Mouse (Mus musculus): ENCODE results near the gene Gpr152. TPM values are rescaled to one million over a fixed set of nuclear protein-coding genes. Genes with fewer than 3 reads are reported as not detected.

Gene Gpr152
- polyA plus RNA-seq, 1 experiment from 2014 or later = not detected

DNA sequence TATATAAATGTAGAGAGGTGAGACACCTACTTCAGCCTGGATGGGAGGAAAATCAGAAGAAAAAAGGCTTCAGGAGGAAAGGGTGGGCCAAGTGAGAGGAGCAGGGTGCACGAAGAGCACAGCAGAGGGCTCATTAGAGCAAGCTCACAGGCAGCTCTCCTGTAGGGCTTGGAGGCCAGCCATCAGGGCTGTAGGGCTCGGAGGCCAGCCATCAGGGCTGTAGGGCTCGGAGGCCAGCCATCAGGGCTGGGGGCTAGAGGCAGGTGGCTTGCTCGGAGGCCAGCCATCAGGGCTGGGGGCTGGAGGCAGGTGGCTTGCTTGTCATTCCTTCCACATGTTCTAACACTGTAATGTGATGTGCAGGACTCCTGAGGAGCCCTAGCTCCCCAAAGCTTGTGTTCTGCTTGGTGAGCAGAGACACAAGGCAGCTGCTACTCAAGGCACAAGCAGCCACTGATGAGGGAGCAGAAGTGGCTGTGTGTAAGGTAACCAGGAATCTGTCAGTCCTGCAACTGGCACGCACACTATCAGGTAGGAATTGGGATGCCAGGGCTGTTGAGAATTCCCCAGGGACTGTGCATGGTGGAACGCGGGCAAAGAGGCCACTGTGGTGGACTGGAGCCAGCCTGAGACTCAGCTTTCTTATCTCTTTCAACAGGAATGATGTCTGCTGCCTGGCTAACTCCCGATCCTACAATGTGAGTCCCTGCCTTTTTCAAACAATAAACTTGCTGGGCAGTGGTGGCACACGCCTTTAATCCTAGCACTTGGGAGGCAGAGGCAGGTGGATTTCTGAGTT, 27.3 kb downstream of the Gpr152 start:
- no peak overlapping the region for H3K9ac ChIP-seq
- no peak overlapping the region for H3K27ac ChIP-seq
- H3K9me3 ChIP-seq = no peaks in the 10 kb centered on the region
- 81% methylated on average over 9 of the region's 9 CpGs for WGBS
- no peak for ATAC-seq (ENCODE audit: insufficient number of reproducible peaks, insufficient read depth, low FRiP score, low TSS enrichment)
- peaks cover 2% of the 10 kb centered on the region; the same call in 1 of the 2 replicates for H3K36me3 ChIP-seq
- peaks cover 17% of the 10 kb centered on the region for H3K4me1 ChIP-seq
- H3K4me2 ChIP-seq (replicated peaks) = no peak overlapping the region
- H3K27me3 ChIP-seq = no peaks in the 10 kb centered on the region
- H3K4me3 ChIP-seq = no peak overlapping the region

DNA sequence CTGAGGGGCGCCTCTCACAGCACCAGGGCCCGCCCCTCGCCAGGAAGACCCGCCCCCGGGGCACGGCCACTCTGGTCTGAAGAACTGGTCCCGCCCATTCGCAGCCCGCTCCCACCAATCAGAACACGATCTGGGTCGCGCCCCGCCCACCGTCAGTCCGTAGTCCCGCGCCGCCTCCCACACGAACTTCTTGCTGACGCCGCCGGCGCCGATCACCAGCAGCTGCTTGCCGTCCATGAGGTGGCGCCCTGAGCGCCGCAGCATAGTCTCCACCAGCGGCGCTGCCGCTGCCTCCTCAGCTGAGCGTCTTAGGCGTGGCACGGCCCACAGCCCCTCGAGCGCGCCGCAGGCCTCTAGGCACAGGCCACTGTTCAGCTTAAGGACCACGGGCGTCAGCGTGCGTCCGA, 29.8 kb downstream of the Gpr152 start:
- peak overlapping the region; percentile 41 for H3K4me3 ChIP-seq
- H3K4me2 ChIP-seq (replicated peaks) = peak overlapping the region; percentile 84
- peaks cover 9% of the 10 kb centered on the region; the same call in 1 of the 2 replicates for H3K4me1 ChIP-seq
- H3K27me3 ChIP-seq = no peaks in the 10 kb centered on the region
- H3K9me3 ChIP-seq = no peaks in the 10 kb centered on the region
- WGBS = under 1% methylated on average over 42 of the region's 43 CpGs
- H3K9ac ChIP-seq = peak overlapping the region; percentile 73
- H3K36me3 ChIP-seq = no peaks in the 10 kb centered on the region
- H3K27ac ChIP-seq = peak overlapping the region; percentile 78
- ATAC-seq (ENCODE audit: insufficient number of reproducible peaks, insufficient read depth, low FRiP score, low TSS enrichment) = peak; percentile 91

DNA sequence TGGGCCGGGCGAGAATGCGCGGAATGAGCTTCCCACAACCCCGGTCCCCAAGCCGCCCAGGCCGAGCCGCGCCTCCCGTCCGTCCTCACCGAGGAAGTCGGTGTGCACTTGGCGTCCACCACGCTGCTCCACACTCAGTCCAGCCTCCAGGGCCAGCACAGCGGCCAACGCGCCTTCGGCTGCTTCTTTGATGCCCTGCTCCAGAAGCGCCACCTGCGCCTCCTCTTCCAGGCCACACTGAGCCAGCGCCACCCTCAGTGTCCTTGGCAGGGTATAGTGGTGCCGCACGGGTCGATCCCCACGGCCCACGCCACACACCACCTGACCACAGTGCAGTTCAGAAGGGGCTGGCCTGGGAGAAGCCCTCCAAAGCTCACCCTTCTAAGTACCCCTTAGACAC, 30.2 kb downstream of the Gpr152 start:
- peak overlapping the region; percentile 78 for H3K27ac ChIP-seq
- ATAC-seq (ENCODE audit: insufficient number of reproducible peaks, insufficient read depth, low FRiP score, low TSS enrichment) = peak; percentile 53
- peak overlapping the region; percentile 41 for H3K4me3 ChIP-seq
- WGBS = 9% methylated on average over 27 of the region's 27 CpGs
- no peaks in the 10 kb centered on the region for H3K36me3 ChIP-seq
- H3K27me3 ChIP-seq = no peaks in the 10 kb centered on the region
- H3K9me3 ChIP-seq = no peaks in the 10 kb centered on the region
- H3K9ac ChIP-seq = peak overlapping the region; percentile 73
- peak overlapping the region; percentile 84 for H3K4me2 ChIP-seq (replicated peaks)
- peaks cover 9% of the 10 kb centered on the region; the same call in 1 of the 2 replicates for H3K4me1 ChIP-seq

DNA sequence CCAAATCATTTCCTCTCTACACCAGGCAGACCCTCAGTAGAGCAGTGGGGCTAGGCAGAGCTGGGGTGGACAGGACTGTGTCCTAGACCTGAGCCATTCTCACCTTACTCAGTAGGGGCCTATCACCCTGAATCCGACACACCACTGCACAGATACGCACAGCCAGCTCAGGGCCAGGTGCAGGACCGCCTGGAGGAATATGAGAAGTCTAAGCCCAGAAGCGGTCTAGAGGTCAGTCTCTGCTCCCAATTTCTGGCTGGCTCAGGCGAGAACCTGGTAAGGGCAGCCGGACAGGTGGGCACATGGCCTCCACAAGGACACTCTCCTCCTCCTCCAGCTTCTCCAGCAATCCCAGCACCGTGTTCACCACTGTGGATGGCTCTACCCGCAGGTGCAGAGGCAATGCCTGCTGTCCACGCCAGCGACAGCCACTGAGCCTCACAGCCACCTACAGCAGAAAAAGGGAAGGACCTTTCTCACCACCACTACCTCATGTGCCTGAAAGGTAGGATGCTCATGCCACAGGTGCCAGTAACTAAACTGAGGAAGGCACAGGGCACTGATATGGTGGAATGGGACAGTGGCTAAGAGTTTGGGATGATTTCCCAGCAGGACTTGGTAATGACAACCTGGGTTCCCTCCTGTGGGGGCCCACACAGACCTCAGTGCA, 31.3 kb downstream of the Gpr152 start:
- Histone ChIP-seq H3K36me3 (no peaks in the 10 kb centered on the region), H3K4me1 (peaks cover 14% of the 10 kb centered on the region; the same call in 1 of the 2 replicates), H3K4me2 (replicated peaks) (no peak overlapping the region), H3K9me3 (no peaks in the 10 kb centered on the region), H3K27ac (0 out of 2 replicates have a peak overlapping the region, but pooled peaks have one; percentile 4), H3K9ac (no peak overlapping the region), H3K27me3 (no peaks in the 10 kb centered on the region), H3K4me3 (no peak overlapping the region)
- 86% methylated on average over 10 of the region's 10 CpGs for WGBS
- ATAC-seq (ENCODE audit: insufficient number of reproducible peaks, insufficient read depth, low FRiP score, low TSS enrichment) = no peak

DNA sequence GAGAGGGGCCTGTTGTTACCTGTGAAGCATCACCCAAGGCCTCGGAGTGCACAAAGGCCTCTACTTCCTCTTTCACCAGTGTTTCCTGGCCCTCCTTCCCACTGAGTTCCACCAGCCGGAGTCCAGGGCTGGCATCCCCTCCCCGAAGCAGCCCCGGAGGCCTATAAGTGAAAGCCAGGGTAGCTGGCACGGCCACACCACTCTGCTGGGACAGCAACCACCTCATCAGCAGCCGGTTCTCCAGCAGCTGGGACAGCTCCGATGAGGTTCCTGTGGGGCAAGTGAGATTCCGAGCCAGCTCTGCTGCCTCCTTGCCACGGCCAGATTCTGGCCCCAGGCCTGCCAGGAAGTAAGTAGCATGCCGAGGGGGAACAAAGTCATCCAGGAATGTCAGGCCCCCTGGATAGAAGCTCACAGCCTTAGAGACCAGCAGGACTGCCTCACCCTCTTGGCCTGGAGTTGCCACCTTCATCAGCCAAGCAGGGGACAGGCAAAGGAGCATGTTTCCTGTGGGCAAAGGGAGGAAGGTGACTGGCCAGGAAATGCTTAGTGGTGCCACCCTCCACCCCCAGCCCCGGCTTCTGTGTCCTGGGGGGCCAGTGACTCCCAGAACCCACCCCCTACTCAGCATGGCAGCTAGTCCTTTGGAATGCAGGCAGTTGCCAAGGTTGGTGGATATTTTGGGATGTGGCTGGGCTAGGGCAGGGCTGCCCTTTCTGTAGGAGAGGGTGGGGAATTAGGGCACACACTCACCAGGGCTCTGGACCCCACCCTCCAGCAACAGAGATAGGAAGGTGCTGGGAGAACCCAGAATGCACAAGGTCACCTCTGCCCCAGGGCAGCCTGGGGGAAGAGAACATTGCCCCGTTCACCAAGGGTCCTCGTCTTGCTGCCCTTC, 32.1 kb downstream of the Gpr152 start:
- Histone ChIP-seq H3K4me1 (peaks cover 14% of the 10 kb centered on the region; the same call in 1 of the 2 replicates), H3K4me2 (replicated peaks) (no peak overlapping the region), H3K4me3 (no peak overlapping the region), H3K9me3 (no peaks in the 10 kb centered on the region), H3K27me3 (no peaks in the 10 kb centered on the region), H3K27ac (0 out of 2 replicates have a peak overlapping the region, but pooled peaks have one; percentile 4), H3K36me3 (no peaks in the 10 kb centered on the region), H3K9ac (0 out of 2 replicates have a peak overlapping the region, but pooled peaks have one; percentile 9)
- ATAC-seq (ENCODE audit: insufficient number of reproducible peaks, insufficient read depth, low FRiP score, low TSS enrichment) = no peak
- WGBS = 58% methylated on average over 13 of the region's 13 CpGs

DNA sequence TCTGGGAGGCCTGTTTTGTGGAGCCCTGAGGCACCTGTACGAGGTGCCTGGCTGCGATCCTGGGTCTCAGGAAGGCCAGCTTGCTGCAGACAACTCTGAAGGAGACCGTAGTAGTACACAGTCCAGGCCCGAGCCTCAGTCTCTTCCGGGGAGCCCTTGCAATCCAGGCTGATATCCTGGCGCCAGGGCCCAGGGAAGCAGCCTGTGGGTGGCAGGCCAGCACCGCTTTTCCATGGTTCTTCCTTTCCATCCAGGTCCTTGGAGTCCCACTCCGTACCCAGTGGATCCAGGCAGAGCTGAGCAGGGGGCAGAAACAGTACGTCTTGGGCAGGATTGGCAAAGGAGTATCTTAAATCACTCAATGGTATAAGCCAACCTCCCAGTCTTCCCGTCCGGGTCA, 33.3 kb downstream of the Gpr152 start:
- Histone ChIP-seq H3K9ac (peak overlapping the region; percentile 4; the same call in 1 of the 2 replicates), H3K27ac (no peak overlapping the region)
- 54% methylated on average over 11 of the region's 11 CpGs for WGBS

DNA sequence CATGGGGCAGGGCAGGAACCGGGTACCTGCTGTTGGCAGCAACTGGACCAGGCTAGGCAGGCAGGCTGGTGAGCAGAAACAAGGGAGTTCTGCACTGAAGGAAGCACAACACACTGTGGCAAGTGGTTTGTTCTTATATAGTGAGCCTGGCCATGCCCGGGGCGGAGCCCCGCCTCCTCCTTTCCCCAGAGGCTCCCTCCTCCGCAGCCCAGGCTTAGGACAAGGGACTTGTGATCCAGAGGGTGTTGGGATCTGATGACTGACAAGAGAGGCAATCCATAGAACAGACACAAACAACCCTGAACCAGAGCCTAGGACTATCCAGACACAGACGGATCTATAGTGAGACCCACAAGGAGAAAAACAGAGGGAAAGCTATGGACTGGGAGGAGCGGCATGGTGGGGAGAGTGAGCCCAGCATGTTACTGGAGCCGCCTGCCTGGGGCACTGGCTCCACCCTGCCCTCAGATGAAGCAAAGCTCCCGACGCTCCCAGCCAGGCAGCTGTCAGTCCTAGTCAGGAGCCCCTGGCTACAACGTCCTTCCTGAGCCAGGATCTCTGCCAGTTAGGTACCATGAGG, 35.9 kb downstream of the Gpr152 start, which contains the start of gene Carns1:
Carns1 (minus strand) TSS at position 112 of the 580 bp plus-strand sequence.
- H3K4me3 ChIP-seq = no peak within 1 kb of the TSS
- H3K27ac ChIP-seq = no peak within 1 kb of the TSS
- no peak within 1 kb of the TSS for H3K9ac ChIP-seq
- ATAC-seq (ENCODE audit: insufficient number of reproducible peaks, insufficient read depth, low FRiP score, low TSS enrichment) = peak; percentile 53; the same call in 1 of the 2 replicates
- no peaks in the 10 kb centered on the region for H3K9me3 ChIP-seq
- 3% methylated on average over 11 of the region's 11 CpGs for WGBS
- H3K36me3 ChIP-seq = no peaks in the 10 kb centered on the region
- peaks cover 9% of the 10 kb centered on the region; the same call in 1 of the 2 replicates for H3K4me1 ChIP-seq
- no peaks in the 10 kb centered on the region for H3K27me3 ChIP-seq
- H3K4me2 ChIP-seq (replicated peaks) = peak within 1 kb of the TSS; percentile 33

More for the DNA sequence above, 33.3 kb downstream of the Gpr152 start:
- no peak for ATAC-seq (ENCODE audit: insufficient number of reproducible peaks, insufficient read depth, low FRiP score, low TSS enrichment)
- Histone ChIP-seq H3K4me2 (replicated peaks) (no peak overlapping the region), H3K4me1 (peaks cover 14% of the 10 kb centered on the region; the same call in 1 of the 2 replicates), H3K9me3 (no peaks in the 10 kb centered on the region), H3K4me3 (no peak overlapping the region), H3K27me3 (no peaks in the 10 kb centered on the region), H3K36me3 (no peaks in the 10 kb centered on the region)

DNA sequence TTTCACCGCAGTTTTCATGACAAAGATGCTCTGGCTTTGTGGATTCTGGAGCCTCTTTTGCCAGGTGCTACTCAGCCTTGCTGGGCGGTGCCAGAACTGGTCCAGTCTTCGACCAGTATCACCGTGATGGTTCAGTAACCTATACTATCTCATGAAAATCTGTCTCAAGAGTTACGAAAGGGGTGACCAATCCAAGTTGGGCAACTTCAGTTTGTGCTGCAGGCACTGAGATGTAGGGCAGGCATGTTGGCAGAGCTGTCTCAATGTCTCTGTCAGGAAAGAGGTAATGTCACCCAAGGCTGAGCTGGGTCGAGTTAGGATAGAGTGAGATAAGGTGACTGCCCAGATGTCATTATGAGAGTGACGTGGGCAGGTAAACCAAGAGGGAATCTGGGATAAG, 40.8 kb downstream of the Gpr152 start:
- no peak overlapping the region for H3K4me3 ChIP-seq
- no peaks in the 10 kb centered on the region for H3K9me3 ChIP-seq
- no peak for ATAC-seq (ENCODE audit: insufficient number of reproducible peaks, insufficient read depth, low FRiP score, low TSS enrichment)
- H3K4me2 ChIP-seq (replicated peaks) = no peak overlapping the region
- 87% methylated on average over 7 of the region's 7 CpGs for WGBS
- peaks cover 9% of the 10 kb centered on the region for H3K4me1 ChIP-seq
- no peaks in the 10 kb centered on the region for H3K27me3 ChIP-seq
- no peaks in the 10 kb centered on the region for H3K36me3 ChIP-seq
- no peak overlapping the region for H3K9ac ChIP-seq
- no peak overlapping the region for H3K27ac ChIP-seq

DNA sequence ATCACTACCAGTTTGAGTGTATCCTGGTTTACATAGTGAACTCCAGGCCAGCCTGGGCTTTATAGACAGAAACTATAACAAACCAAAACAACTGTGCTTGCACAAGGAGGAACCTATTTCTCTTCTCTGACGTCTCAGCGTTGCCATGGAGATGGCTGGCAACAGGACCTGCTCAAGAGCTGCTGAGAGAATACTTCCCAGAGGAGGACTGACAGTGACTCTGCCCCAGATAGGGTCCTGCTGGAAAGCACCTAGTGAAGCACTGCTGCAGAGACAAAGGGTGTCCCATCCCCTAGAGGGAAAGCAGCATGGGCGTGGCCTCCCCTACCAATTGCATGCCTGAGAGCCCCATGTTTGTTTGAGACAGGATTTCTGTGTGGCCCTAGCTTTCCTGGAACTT, 42.3 kb downstream of the Gpr152 start:
- no peak overlapping the region for H3K4me3 ChIP-seq
- ATAC-seq (ENCODE audit: insufficient number of reproducible peaks, insufficient read depth, low FRiP score, low TSS enrichment) = no peak
- H3K4me2 ChIP-seq (replicated peaks) = no peak overlapping the region
- no peaks in the 10 kb centered on the region for H3K36me3 ChIP-seq
- WGBS = 39% methylated on average over 3 of the region's 3 CpGs
- no peaks in the 10 kb centered on the region for H3K9me3 ChIP-seq
- no peak overlapping the region for H3K27ac ChIP-seq
- H3K4me1 ChIP-seq = peaks cover 13% of the 10 kb centered on the region; the same call in 1 of the 2 replicates
- H3K27me3 ChIP-seq = no peaks in the 10 kb centered on the region
- no peak overlapping the region for H3K9ac ChIP-seq

DNA sequence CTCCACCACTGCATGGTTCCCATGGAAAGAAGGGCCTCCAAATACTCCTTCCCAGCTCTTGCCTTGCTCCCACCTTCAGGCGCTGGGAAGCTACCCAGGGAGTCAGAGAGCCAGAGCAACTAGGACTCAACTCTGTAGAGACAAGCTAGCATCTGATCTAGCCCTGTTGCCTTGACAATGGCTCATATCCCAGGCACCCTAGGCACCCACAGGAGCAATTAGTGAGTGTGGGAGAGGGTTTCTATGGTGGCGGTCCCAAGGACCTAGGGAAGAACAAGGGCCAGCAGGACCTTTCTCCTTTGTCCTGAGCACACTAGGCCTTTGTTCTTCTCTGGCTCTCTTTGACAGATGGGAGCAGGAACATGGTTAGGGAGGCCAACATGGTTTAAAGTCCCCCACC, 44.1 kb downstream of the Gpr152 start:
- no peak overlapping the region for H3K9ac ChIP-seq
- peaks cover 13% of the 10 kb centered on the region; the same call in 1 of the 2 replicates for H3K4me1 ChIP-seq
- H3K27ac ChIP-seq = no peak overlapping the region
- no peaks in the 10 kb centered on the region for H3K27me3 ChIP-seq
- no peak overlapping the region for H3K4me2 ChIP-seq (replicated peaks)
- H3K36me3 ChIP-seq = no peaks in the 10 kb centered on the region
- no peaks in the 10 kb centered on the region for H3K9me3 ChIP-seq
- no peak overlapping the region for H3K4me3 ChIP-seq
- no peak for ATAC-seq (ENCODE audit: insufficient number of reproducible peaks, insufficient read depth, low FRiP score, low TSS enrichment)
- WGBS = 65% methylated on average over 2 of the region's 2 CpGs

Measured in embryonic facial prominence, embryonic 12.5 days (tissue).